Mouse (Mus musculus): ENCODE results near the gene Tnk1.

DNA sequence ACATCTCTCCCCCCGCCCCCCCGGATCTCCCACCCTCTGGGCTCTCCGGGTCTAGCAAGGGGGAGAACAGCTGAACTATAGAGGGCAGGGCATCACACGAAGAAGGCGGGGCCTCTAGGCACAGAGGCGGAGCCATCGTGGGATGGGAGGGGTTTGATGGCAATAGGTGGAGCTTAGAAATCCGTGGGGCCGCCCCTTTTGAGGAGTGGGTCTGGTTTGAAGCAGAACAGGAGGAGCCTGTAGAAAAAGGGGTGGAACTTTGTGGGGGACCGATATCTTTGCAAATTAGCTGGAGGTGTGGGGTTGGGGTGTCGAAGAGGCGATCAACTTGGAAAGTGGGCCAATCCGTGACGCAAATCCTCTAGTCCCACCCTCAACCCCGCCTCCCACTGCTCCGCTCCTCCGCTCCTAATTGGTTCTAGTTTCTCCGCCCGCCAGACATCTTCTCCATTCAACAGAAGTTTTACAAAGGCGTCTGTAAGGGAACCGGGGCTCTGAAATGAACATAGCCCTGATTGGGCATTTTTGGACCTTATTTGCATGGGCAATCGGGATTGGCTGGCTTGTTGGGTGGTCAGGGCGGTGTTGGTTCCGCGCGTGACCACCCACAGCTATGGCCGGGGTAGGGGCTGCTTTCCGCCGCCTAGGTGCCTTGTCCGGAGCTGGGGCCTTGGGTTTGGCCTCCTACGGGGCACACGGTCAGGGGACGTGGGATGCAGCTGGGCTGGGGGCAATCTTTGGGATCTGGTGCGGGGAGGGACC, 20.4 kb downstream of the Tnk1 start, which contains the start of gene Tmem256:
- TF ChIP-seq CTCF (conservative IDR thresholded peaks at IDR 0.05; ENCODE audit: low read length) = no peak
- no peak for TF ChIP-seq NANOG (IDR thresholded peaks at IDR 0.05; ENCODE audit: borderline replicate concordance, low read length)
- TF ChIP-seq POU5F1 (IDR thresholded peaks at IDR 0.05; ENCODE audit: borderline replicate concordance, low read length) = no peak
